Comparison of ENCODE assay signal across 10 mouse cellular contexts in the genomic region with DNA sequence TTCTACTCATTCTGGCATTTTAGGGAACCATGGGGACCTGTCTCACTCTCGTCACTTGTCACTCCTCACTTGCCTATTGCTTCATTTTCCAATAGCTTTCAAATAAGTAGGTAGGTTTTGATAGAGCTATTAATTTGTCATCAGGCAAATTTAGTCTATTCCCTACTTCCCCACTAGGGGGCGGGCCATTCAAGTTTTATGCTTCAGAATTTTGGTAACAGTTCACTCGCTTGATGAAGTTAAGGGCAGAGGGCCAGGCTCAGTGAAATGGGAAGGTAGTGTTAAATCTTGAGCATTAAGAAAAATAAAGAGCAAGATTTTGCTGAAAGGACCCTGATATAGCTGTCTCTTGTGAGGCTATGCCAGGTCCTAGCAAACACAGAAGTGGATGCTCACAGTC.
DNase-seq lines count a peak whose midpoint lies in the region; ATAC-seq and TF ChIP-seq lines count a peak whose summit lies in the region.
"Had no signal": no experiment of that assay in that cellular context is flagged by ENCODE, and none has a peak within 500 bp of the region (broad histone marks: within the 10 kb centered on the region; RNA-seq: fewer than 3 reads in every experiment).

No protein-coding gene starts in this region.

- no peak overlapping the region for H3K9ac ChIP-seq in kidney, embryonic 16.5 days (replicated peaks; ENCODE audit: low read length)
- H3K9ac ChIP-seq in forebrain, postnatal 0 days, result no peak overlapping the region
- H3K9ac ChIP-seq: embryonic facial prominence, embryonic 15.5 days; midbrain, embryonic 12.5 days had no signal

- no peak for TF ChIP-seq POLR2A in kidney, adult 2 months (IDR thresholded peaks at IDR 0.05; ENCODE audit: low read depth, low read length)

- no peaks in the 10 kb centered on the region for H3K36me3 ChIP-seq in kidney, adult 2 months (ENCODE audit: control insufficient read depth, insufficient read depth, low read length)
- H3K36me3 ChIP-seq in kidney, embryonic 16.5 days (ENCODE audit: insufficient read depth, low read length), result no peaks in the 10 kb centered on the region
- no peaks in the 10 kb centered on the region for H3K36me3 ChIP-seq in forebrain, postnatal 0 days (ENCODE audit: insufficient read depth)
- H3K36me3 ChIP-seq: embryonic facial prominence, embryonic 15.5 days; midbrain, embryonic 12.5 days had no signal

- H3K4me1 ChIP-seq in kidney, adult 2 months (ENCODE audit: control insufficient read depth, insufficient read depth, low read length), result no peaks in the 10 kb centered on the region; the same call in 1 of the 2 replicates
- H3K4me1 ChIP-seq in kidney, embryonic 16.5 days (ENCODE audit: insufficient read depth, low read length), result no peaks in the 10 kb centered on the region
- no peaks in the 10 kb centered on the region for H3K4me1 ChIP-seq in forebrain, postnatal 0 days (ENCODE audit: insufficient read depth)
- H3K4me1 ChIP-seq: embryonic facial prominence, embryonic 15.5 days; midbrain, embryonic 12.5 days had no signal

- POLR2A ChIA-PET in Patski (lab: Charles Lee), result no interaction called here

- no peak overlapping the region for H3K4me2 ChIP-seq in kidney, embryonic 16.5 days (replicated peaks; ENCODE audit: low read depth, low read length)
- H3K4me2 ChIP-seq in forebrain, postnatal 0 days (ENCODE audit: low read depth), result no peak overlapping the region
- H3K4me2 ChIP-seq: embryonic facial prominence, embryonic 15.5 days; midbrain, embryonic 12.5 days had no signal

- CTCF ChIA-PET in Patski (lab: Charles Lee), result interaction anchor here (0.7 to 2.6 kb wide), 17 partner anchors 8 to 1589 kb away, joined by 3 to 11 read pairs (median 3); no protein-coding TSS in a partner anchor

- peak; percentile 58 for DNase-seq in kidney, adult 2 months
- DNase-seq in Patski (ENCODE audit: low read depth, low spot score), result peak; percentile 7
- DNase-seq in cerebellum, adult 11 months, result peak; percentile 20
- DNase-seq in forebrain, postnatal 0 days, result peak; percentile 80
- peak; percentile 11 to 70 for DNase-seq in layer of hippocampus, adult 8-10 months (ENCODE audit: low spot score in 2 of 2)

- H3K27me3 ChIP-seq in kidney, adult 2 months (replicated peaks; ENCODE audit: control insufficient read depth, insufficient read depth, low read length), result no peaks in the 10 kb centered on the region
- no peaks in the 10 kb centered on the region for H3K27me3 ChIP-seq in kidney, embryonic 16.5 days (ENCODE audit: insufficient read depth, low read length)
- H3K27me3 ChIP-seq in Patski, result peaks cover 7% of the 10 kb centered on the region
- H3K27me3 ChIP-seq in forebrain, postnatal 0 days (ENCODE audit: insufficient read depth, low read length), result no peaks in the 10 kb centered on the region
- H3K27me3 ChIP-seq: embryonic facial prominence, embryonic 15.5 days; midbrain, embryonic 12.5 days had no signal

- H3K9me3 ChIP-seq in kidney, embryonic 16.5 days (ENCODE audit: low read length), result no peaks in the 10 kb centered on the region
- H3K9me3 ChIP-seq in forebrain, postnatal 0 days (ENCODE audit: low read length), result no peaks in the 10 kb centered on the region
- H3K9me3 ChIP-seq: embryonic facial prominence, embryonic 15.5 days; midbrain, embryonic 12.5 days had no signal

- WGBS in kidney, adult 2 months, result 10% methylated on average over 3 of the region's 3 CpGs
- WGBS in kidney, embryonic 16.5 days, result 15% methylated on average over 3 of the region's 3 CpGs
- 13% methylated on average over 3 of the region's 3 CpGs for WGBS in forebrain, postnatal 0 days

- in situ Hi-C loops in Patski (cut with MboI; ENCODE audit: low pct_unique_long_range_greater_than_20kb), result no loop called here

- no peak for ATAC-seq in kidney, embryonic 16.5 days (ENCODE audit: low FRiP score, low TSS enrichment)
- ATAC-seq in Patski, result no peak
- peak; percentile 32; the same call in 1 of the 2 replicates for ATAC-seq in forebrain, postnatal 0 days
- peak; percentile 58 for ATAC-seq in megakaryocyte progenitor cell, adult 5-6 weeks (replicated peaks; ENCODE audit: poor library complexity)
- no peak for ATAC-seq in erythroblast, adult 5-6 weeks (replicated peaks; ENCODE audit: low FRiP score, poor library complexity, severe bottlenecking)

- H3K27ac ChIP-seq in kidney, adult 2 months (ENCODE audit: insufficient read depth, low read depth, low read length), result no peak overlapping the region
- no peak overlapping the region for H3K27ac ChIP-seq in kidney, embryonic 16.5 days (ENCODE audit: low read length)
- no peak overlapping the region for H3K27ac ChIP-seq in forebrain, postnatal 0 days (ENCODE audit: low read depth, low read length)
- H3K27ac ChIP-seq: embryonic facial prominence, embryonic 15.5 days; midbrain, embryonic 12.5 days had no signal

- TF ChIP-seq CTCF in kidney, adult 2 months (conservative IDR thresholded peaks at IDR 0.05; ENCODE audit: insufficient read depth, insufficient read length, low read depth, low read length), result 0 out of 2 replicates have a peak, but pooled peaks have one; percentile 11
- TF ChIP-seq CTCF in Patski (IDR thresholded peaks at IDR 0.05), result peak; percentile 81
- peak; percentile 80 for TF ChIP-seq CTCF in forebrain, postnatal 0 days (IDR thresholded peaks at IDR 0.05; ENCODE audit: low read depth)

- no peak overlapping the region for H3K4me3 ChIP-seq in kidney, adult 2 months (ENCODE audit: insufficient read depth, low read depth, low read length)
- H3K4me3 ChIP-seq in kidney, embryonic 16.5 days (ENCODE audit: low read length), result no peak overlapping the region
- H3K4me3 ChIP-seq in forebrain, postnatal 0 days (ENCODE audit: low read depth, low read length), result no peak overlapping the region
- H3K4me3 ChIP-seq: embryonic facial prominence, embryonic 15.5 days; midbrain, embryonic 12.5 days had no signal

Comparison
In these comparisons a context has a peak if more than half of its experiments do, and no peak if none do; other contexts are left out.
1. DNase-seq: peak in every context shown above with its lines; median percentile 80 in forebrain, postnatal 0 days; 58 in kidney, adult 2 months; 40 in layer of hippocampus, adult 8-10 months; 20 in cerebellum, adult 11 months; 7 in Patski.
2. CTCF ChIP-seq: peak in every context shown above with its lines; median percentile 81 in Patski; 80 in forebrain, postnatal 0 days; 11 in kidney, adult 2 months.
3. ATAC-seq: peak in forebrain, postnatal 0 days (single experiment) and megakaryocyte progenitor cell, adult 5-6 weeks (single experiment); none in kidney, embryonic 16.5 days (single experiment), Patski (single experiment) and erythroblast, adult 5-6 weeks (single experiment).